Mouse (Mus musculus) olfactory bulb, adult 2 months (tissue): Measurements from ENCODE around the gene Gm49358. TPM values are rescaled to one million over a fixed set of nuclear protein-coding genes. Genes with fewer than 3 reads are reported as not detected.
A peak's percentile ranks its signal among the peaks of the same experiment; 100 is the strongest.

Experiments
- H3K27ac ChIP-seq: fragments of 200-500 bp; 2 replicates; pipeline ENCODE4 v1.5.1; 2012; ENCODE audit warnings: low read depth, low read length; ENCODE audit not compliant: insufficient read depth
- H3K4me1 ChIP-seq: fragments of 200-500 bp; 2 replicates; pipeline ENCODE4 v1.6.1; 2012; ENCODE audit warnings: low read length; ENCODE audit not compliant: control insufficient read depth, insufficient read depth
- H3K4me3 ChIP-seq: fragments of 200-500 bp; 2 replicates; pipeline ENCODE4 v1.5.1; 2012; ENCODE audit warnings: mild to moderate bottlenecking, low read depth, low read length, moderate library complexity; ENCODE audit not compliant: insufficient read depth
- CTCF ChIP-seq: fragments of 200-500 bp; IDR thresholded peaks from 2 replicates; pipeline ENCODE4 v1.5.1; 2012; ENCODE audit warnings: low read depth, mild to moderate bottlenecking, low read length, moderate library complexity; ENCODE audit not compliant: insufficient read depth
- POLR2A ChIP-seq: fragments of 200-500 bp; IDR thresholded peaks from 2 replicates; pipeline ENCODE4 v1.6.1; 2012; ENCODE audit warnings: mild to moderate bottlenecking, low read depth, low read length, moderate library complexity; ENCODE audit not compliant: insufficient read depth
- WGBS: fragments of 180-500 bp; shearing (Covaris S2); methylation state at CpG from one replicate; pipeline ENCODE4 v1.1.7; 2018; 5-methylcytosine and 5-hydroxymethylcytosine counted together
- polyA plus RNA-seq: library from polyadenylated mRNA; stranded (reverse); fragments of >200 nt; gene quantifications from 2 replicates; pipeline ENCODE4 v1.2.4, GENCODE M21; 2012; ENCODE audit warnings: low replicate concordance; ENCODE audit not compliant: missing spikeins, insufficient read depth, insufficient read length

Gm49358 gene
- polyA plus RNA-seq, 1 experiment = not detected

DNA sequence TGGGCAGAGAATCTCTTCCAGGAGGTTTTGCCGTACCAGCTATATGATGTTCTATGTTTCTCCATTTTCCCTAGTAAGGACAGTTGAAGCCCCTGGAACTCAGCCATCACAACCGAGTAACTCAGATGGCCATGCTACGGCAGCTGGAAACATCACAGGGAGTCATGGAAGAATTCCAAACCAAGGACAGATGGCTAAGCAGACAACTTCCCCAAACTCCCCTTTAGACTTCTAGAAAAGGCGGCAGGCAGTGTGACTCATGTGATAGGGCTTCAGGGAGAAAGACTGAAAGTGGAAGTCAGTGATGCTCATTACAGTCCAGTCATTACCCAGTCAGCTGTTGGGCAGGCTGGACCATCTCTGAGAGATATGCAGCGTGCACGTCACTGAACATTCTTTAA, 8.5 kb downstream of the Gm49358 start:
- Histone ChIP-seq H3K27ac (no peak overlapping the region), H3K4me1 (peaks cover 3% of the 10 kb centered on the region; the same call in 1 of the 2 replicates), H3K4me3 (no peak overlapping the region)
- TF ChIP-seq POLR2A (no peak), CTCF (no peak)
- WGBS = 63% methylated on average over 6 of the region's 6 CpGs

- no peak overlapping the region for H3K4me3 ChIP-seq
- H3K4me1 ChIP-seq = peaks cover 9% of the 10 kb centered on the region
- no peak for TF ChIP-seq CTCF
- no peak for TF ChIP-seq POLR2A
- no peak overlapping the region for H3K27ac ChIP-seq
- 86% methylated on average over 4 of the region's 4 CpGs for WGBS
Observed at GRCm38 (mm10) chr10:86773360-86773759, 9.6 kb downstream of the Gm49358 start.

DNA sequence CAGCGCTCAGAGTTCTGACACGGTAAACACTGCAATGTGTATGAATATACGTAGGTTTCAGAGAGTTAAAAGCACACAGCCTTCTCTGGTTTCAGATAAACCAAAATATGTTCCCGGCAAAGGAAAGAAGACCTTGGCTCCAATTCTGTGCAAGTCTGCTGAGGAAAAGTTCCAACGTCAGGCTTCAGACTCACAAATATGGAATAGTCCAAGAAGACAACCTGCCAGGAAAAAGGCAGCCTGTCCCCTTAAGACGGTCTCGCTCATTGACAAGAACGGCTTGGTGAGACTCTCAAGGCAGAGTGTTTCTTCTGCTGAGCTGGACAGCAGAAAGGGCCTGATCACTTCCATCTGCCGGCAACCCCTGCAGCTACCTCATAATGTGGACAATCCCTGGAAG, 12.5 kb downstream of the Gm49358 start:
- Histone ChIP-seq H3K4me3 (no peak overlapping the region), H3K27ac (no peak overlapping the region), H3K4me1 (peaks cover 17% of the 10 kb centered on the region)
- WGBS = 82% methylated on average over 9 of the region's 9 CpGs
- TF ChIP-seq CTCF = no peak
- TF ChIP-seq POLR2A = no peak

DNA sequence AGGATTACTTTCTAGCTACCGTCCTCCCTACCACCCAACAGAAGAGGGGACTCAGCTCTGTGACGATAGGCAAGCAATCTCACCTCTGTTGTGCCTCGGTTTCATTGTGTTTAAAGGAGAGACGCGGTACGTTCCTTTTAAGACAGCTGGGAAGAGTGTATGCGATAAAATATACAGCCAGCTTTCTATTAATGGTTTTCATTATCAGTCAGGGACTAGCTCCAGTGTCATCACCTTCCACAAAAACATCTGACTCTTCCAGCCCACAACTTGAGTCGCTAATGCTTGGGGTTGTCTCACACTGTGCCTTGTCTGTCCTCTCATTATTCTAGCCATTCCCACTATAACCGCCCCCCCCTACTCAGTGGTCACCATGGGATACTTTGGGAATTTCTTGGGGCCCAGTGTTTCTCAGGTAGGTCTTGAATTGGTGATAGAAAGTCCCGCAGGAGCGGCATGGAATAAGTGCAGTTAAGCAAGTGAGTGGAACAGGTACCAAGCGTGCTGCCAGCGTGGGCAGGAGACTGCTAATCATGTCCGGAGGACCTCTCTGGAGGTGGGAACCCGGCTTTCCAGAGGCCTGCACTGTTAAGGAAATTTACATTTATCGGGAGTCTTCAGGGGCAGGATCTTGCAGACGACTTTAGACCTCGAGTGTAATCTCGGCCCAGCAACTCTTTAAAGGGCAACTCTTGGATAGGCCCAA, 14.0 kb downstream of the Gm49358 start:
- 0 out of 2 replicates have a peak overlapping the region, but pooled peaks have one; percentile 2 for H3K27ac ChIP-seq
- WGBS = 70% methylated on average over 19 of the region's 19 CpGs
- peaks cover 14% of the 10 kb centered on the region for H3K4me1 ChIP-seq
- H3K4me3 ChIP-seq = peak overlapping the region; percentile 77
- TF ChIP-seq POLR2A (no peak), CTCF (no peak)

- H3K4me3 ChIP-seq = peak within 1 kb of the TSS; percentile 77
- H3K4me1 ChIP-seq = peaks cover 14% of the 10 kb centered on the region
- H3K27ac ChIP-seq = 0 out of 2 replicates have a peak within 1 kb of the TSS, but pooled peaks have one; percentile 2
- WGBS = 2% methylated on average over 44 of the region's 44 CpGs
- TF ChIP-seq POLR2A (peak; percentile 85), CTCF (no peak)
Observed at GRCm38 (mm10) chr10:86778398-86779116, 14.8 kb downstream of the Gm49358 start, which contains the start of gene Nt5dc3. Nt5dc3 (plus strand) TSS chr10:86779005.

GRCm38 (mm10) chr10:86779117-86779755, 15.5 kb downstream of the Gm49358 start:
- peak overlapping the region; percentile 77 for H3K4me3 ChIP-seq
- WGBS = under 1% methylated on average over 56 of the region's 58 CpGs
- H3K4me1 ChIP-seq = peaks cover 14% of the 10 kb centered on the region
- H3K27ac ChIP-seq = no peak overlapping the region
- TF ChIP-seq POLR2A (no peak), CTCF (no peak)

GRCm38 (mm10) chr10:86779816-86780500, 16.2 kb downstream of the Gm49358 start:
- peaks cover 14% of the 10 kb centered on the region for H3K4me1 ChIP-seq
- no peak for TF ChIP-seq POLR2A
- no peak for TF ChIP-seq CTCF
- H3K4me3 ChIP-seq = peak overlapping the region; percentile 77
- 47% methylated on average over 12 of the region's 12 CpGs for WGBS
- H3K27ac ChIP-seq = no peak overlapping the region

DNA sequence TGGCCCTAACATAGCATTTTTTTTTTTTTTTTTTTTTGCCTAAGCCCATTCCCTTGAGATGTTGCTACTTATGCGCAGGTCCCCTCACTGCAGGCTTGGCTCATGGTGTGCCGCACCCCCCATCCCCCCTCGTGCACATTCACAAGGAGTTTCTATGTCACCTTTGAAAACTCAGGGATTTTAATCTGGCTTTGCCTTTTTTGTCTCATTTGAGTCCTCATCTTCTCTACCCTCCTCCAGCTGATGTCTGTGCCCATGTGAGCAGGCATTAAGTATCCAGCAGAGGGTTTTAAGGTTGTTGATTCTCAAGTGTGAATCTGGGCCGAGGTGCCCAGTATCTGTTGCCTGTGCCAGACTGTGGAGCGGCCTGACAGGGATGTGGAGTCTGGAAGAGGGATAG, 17.9 kb downstream of the Gm49358 start:
- Histone ChIP-seq H3K4me1 (peaks cover 14% of the 10 kb centered on the region), H3K27ac (no peak overlapping the region), H3K4me3 (no peak overlapping the region)
- TF ChIP-seq POLR2A = no peak
- no peak for TF ChIP-seq CTCF
- WGBS = 68% methylated on average over 5 of the region's 5 CpGs
